ENCODE assay signal across 15 mouse cellular contexts in the genomic region with DNA sequence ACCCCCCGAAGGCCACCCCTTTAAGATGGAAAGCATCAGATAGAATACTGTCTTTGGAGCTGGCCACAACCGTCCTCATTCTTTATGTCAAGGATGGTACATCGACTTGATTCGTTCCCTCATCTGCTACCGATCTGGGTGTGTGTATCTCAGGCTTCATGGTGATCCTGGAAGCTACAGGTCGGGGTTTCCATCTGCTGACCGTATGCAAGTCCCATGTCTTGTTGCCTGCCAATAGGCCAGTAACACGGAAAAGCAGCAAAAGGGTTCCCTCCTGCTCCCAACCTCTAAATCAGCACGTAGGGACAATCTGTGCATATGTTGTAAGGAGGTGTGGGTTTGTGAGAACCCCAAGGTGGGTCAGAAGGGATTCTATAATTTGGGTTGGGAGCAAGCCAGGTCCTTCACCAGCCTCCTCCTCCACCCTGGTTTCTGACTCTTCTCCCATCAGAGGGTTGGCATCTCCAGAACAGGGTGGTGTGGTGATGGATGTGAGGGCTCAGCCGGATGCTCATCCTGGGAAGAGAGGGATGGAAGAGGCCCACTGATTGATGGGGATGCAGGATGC.
"Had no signal": no experiment of that assay in that cellular context is flagged by ENCODE, and none has a peak within 500 bp of the region (broad histone marks: within the 10 kb centered on the region; RNA-seq: fewer than 3 reads in every experiment).

No protein-coding gene starts in this region.

- H3K36me3 ChIP-seq: liver, embryonic 13.5 days had no signal

- DNase-seq: kidney, adult 2 months; kidney, postnatal 25 days; liver, embryonic 13.5 days; lung, adult 2 months; lung, postnatal 14 days; lung, postnatal 4 days; midbrain, embryonic 14.5 days; retina, postnatal 1 day; right cerebral cortex, postnatal 4 days; thymus, adult 2 months; thymus, postnatal 14 days; thymus, postnatal 4 days had no signal

- H3K27ac ChIP-seq: kidney, postnatal 0 days; liver, embryonic 13.5 days; stomach, postnatal 0 days had no signal

- H3K4me3 ChIP-seq: liver, embryonic 13.5 days had no signal

- H3K9ac ChIP-seq: liver, embryonic 13.5 days had no signal

- H3K9me3 ChIP-seq: liver, embryonic 13.5 days had no signal

- H3K4me2 ChIP-seq: liver, embryonic 13.5 days; midbrain, embryonic 11.5 days had no signal
